Mouse (Mus musculus): ENCODE measurements around the gene Sox5.

GRCm38 (mm10) chr6:144389333-144390054, 392.3 kb downstream of the Sox5 start:
- TF ChIP-seq CTCF (IDR thresholded peaks at IDR 0.05; ENCODE audit: borderline replicate concordance, control insufficient read depth, extremely low read depth, insufficient read depth, low read length, poor library complexity) (no peak), POLR2A (IDR thresholded peaks at IDR 0.05; ENCODE audit: control insufficient read depth, extremely low read depth, insufficient read depth, low read length, poor library complexity) (no peak)
